Mouse (Mus musculus): ENCODE results near the gene Ncan.

DNA sequence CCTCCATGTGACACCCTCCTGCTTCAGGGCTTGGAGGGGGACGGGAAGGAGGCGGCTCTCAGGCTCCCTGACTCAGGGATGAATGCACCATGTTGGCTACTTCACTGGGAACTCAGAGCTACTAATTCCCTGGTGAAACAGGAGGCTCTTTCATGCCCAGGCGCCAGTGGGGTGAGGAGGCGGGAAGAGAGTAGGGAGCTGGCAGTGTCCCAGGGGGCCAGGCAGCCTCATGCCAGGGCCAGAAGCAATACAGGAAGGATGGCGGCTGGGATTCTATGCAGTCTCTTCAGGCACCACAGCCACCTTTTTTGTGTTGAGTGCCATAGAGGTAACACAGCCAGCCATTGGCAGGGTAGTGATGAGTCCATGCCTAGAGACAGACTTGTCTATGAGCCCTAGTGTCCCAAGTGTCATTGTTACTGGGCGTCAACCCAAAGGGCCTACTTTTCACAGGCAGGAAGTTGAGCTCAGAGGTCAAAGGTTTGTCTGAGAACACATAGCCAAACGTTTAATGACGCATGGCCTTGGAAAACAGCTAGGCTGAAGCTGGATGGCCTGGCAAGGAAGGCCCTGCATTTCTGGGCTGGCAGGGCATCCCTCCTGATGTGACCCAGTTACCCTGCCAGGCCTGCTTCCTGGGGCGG lies 8.8 kb upstream of the Ncan start:
- TF ChIP-seq CTCF (conservative IDR thresholded peaks at IDR 0.05; ENCODE audit: low read length), result no peak
- no peak for TF ChIP-seq POU5F1 (IDR thresholded peaks at IDR 0.05; ENCODE audit: borderline replicate concordance, low read length)

Measured in E14TG2a.4 (cell line).